17 mouse cellular contexts compared by ENCODE assay signal in the genomic region with DNA sequence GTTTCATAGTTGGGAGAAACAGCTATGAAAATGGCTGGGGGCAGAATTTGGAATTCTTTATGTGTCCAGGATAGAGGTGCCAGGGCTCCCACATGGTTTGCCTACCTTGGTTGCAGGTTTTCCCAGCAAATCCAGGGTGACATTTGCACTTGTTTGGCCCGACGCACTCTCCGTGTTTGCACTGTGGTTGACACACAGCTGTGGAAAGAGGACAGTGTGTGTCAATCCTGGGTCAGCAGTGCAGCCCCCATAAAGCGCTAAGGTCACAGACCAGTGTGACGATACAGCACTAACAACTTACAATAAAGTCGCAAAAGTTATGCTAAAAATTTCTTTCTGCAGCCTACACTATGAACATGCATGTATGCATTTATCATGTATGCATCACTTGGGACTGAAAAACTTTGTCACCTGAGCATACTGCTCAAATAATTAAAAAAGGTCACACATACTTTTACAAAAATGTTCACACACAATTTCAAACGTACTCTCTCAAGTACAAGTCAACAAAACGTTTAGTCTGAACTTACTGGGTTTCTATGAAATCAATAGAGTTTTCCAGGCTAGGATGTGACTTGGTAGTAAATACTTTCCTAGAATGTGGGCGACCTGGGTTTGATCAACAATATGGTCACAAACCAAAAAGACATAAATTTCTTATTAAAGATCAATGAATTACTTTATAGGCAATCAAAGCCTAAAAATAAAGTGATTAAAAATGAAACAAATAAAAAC. TPM values are rescaled to one million over a fixed set of nuclear protein-coding genes. Genes with fewer than 3 reads are reported as not detected.
"Had no signal": no experiment of that assay in that cellular context is flagged by ENCODE, and none has a peak within 500 bp of the region (broad histone marks: within the 10 kb centered on the region; RNA-seq: fewer than 3 reads in every experiment).

No protein-coding gene starts in this region.

- H3K4me2 ChIP-seq: intestine, embryonic 15.5 days; kidney, embryonic 15.5 days; midbrain, embryonic 13.5 days had no signal

- DNase-seq: kidney, adult 11 months; kidney, adult 8-10 months; kidney, postnatal 10 days; kidney, postnatal 36 days; layer of hippocampus, postnatal 36 days; lung, adult 2 months; right cerebral cortex, adult 18-20 months; right cerebral cortex, postnatal 14 days; right cerebral cortex, postnatal 4 days; thymus, postnatal 25 days had no signal

- H3K4me1 ChIP-seq: intestine, embryonic 15.5 days; midbrain, embryonic 13.5 days had no signal

- H3K9me3 ChIP-seq: intestine, embryonic 15.5 days; kidney, embryonic 15.5 days; midbrain, embryonic 13.5 days had no signal

- ATAC-seq: intestine, embryonic 15.5 days; midbrain, embryonic 13.5 days had no signal

- H3K4me3 ChIP-seq: intestine, embryonic 15.5 days; kidney, embryonic 15.5 days; left cerebral cortex, adult 2 months; midbrain, embryonic 13.5 days had no signal

- H3K9ac ChIP-seq: intestine, embryonic 15.5 days; kidney, embryonic 15.5 days; midbrain, embryonic 13.5 days had no signal

- H3K36me3 ChIP-seq: intestine, embryonic 15.5 days; kidney, embryonic 15.5 days; midbrain, embryonic 13.5 days had no signal

- H3K27me3 ChIP-seq: intestine, embryonic 15.5 days; kidney, embryonic 15.5 days; midbrain, embryonic 13.5 days had no signal

- H3K27ac ChIP-seq: intestine, embryonic 15.5 days; kidney, embryonic 15.5 days; left cerebral cortex, adult 2 months; macrophage; midbrain, embryonic 13.5 days; stomach, postnatal 0 days had no signal

RNA-seq across cellular contexts. Expression of gene Npnt, which starts 32.6 kb away (rescaled TPM):
- total RNA-seq: megakaryocyte, adult 5-6 weeks had no signal
- polyA plus RNA-seq: macrophage had no signal
